Mouse (Mus musculus) MEL (cell line): ENCODE measurements around the gene Col25a1.

ENCODE experiments used
- CHD2 ChIP-seq: IDR thresholded peaks from 2 replicates; pipeline ENCODE4 v1.6.1; 2011; ENCODE audit warnings: low read length, improper control_type of control experiment
- CTCF ChIP-seq, 3 experiments: IDR thresholded peaks in 2 of 3; conservative IDR thresholded peaks in 1 of 3; 2 replicates each; pipeline ENCODE4 v1.5.1; 2011 to 2012; ENCODE audit warnings: low read length in 3 of 3, low read depth in 2 of 3, mild to moderate bottlenecking in 2 of 3, improper control_type of control experiment in 1 of 3, inconsistent platforms in 1 of 3, mixed read lengths in 1 of 3, moderate library complexity in 1 of 3; ENCODE audit not compliant: control insufficient read depth in 1 of 3, insufficient read depth in 1 of 3, poor library complexity in 1 of 3, severe bottlenecking in 1 of 3
- ELF1 ChIP-seq: IDR thresholded peaks from 2 replicates; pipeline ENCODE4 v1.6.1; 2014; ENCODE audit warnings: low read depth, mild to moderate bottlenecking, inconsistent platforms, low read length, improper control_type of control experiment, moderate library complexity
- MAX ChIP-seq: IDR thresholded peaks from 2 replicates; pipeline ENCODE4 v1.6.1; 2011; ENCODE audit warnings: low read length, improper control_type of control experiment
- MEF2A ChIP-seq: IDR thresholded peaks from 2 replicates; pipeline ENCODE4 v1.6.1; 2014; ENCODE audit warnings: low read depth, mild to moderate bottlenecking, inconsistent platforms, low read length, improper control_type of control experiment; ENCODE audit not compliant: poor library complexity, insufficient replicate concordance, severe bottlenecking; ENCODE audit errors: extremely low read depth
- NRF1 ChIP-seq: IDR thresholded peaks from 2 replicates; pipeline ENCODE4 v1.6.1; 2014; ENCODE audit warnings: low read depth, mild to moderate bottlenecking, inconsistent platforms, low read length, improper control_type of control experiment, moderate library complexity; ENCODE audit not compliant: poor library complexity, insufficient read depth, severe bottlenecking
- POLR2A ChIP-seq, 2 experiments: IDR thresholded peaks; 2 replicates each; pipeline ENCODE4 v1.6.1; 2011 to 2012; ENCODE audit warnings: low read length in 2 of 2, mild to moderate bottlenecking in 2 of 2, control low read depth in 1 of 2, improper control_type of control experiment in 1 of 2, low read depth in 1 of 2, moderate library complexity in 1 of 2; ENCODE audit not compliant: control insufficient read depth in 1 of 2, insufficient read depth in 1 of 2, poor library complexity in 1 of 2
- POLR2AphosphoS5 ChIP-seq: IDR thresholded peaks from 2 replicates; pipeline ENCODE4 v1.6.1; 2012; ENCODE audit warnings: low read depth, borderline replicate concordance, mild to moderate bottlenecking, inconsistent platforms, low read length, moderate library complexity, mixed read lengths
- RCOR1 ChIP-seq: IDR thresholded peaks from 2 replicates; pipeline ENCODE4 v1.6.1; 2012; ENCODE audit warnings: low read depth, mild to moderate bottlenecking, inconsistent platforms, low read length, improper control_type of control experiment
- SMC3 ChIP-seq: IDR thresholded peaks from 2 replicates; pipeline ENCODE4 v1.6.1; 2011; ENCODE audit warnings: low read depth, low read length, improper control_type of control experiment
- TCF12 ChIP-seq: IDR thresholded peaks from 2 replicates; pipeline ENCODE4 v1.6.1; 2014; ENCODE audit warnings: low read depth, mild to moderate bottlenecking, inconsistent platforms, low read length, improper control_type of control experiment, moderate library complexity
- USF2 ChIP-seq, 2 experiments: IDR thresholded peaks; 2 replicates each; pipeline ENCODE4 v1.6.1; 2011 to 2012; ENCODE audit warnings: improper control_type of control experiment in 2 of 2, low read length in 2 of 2, borderline replicate concordance in 1 of 2, inconsistent platforms in 1 of 2, low read depth in 1 of 2, mild to moderate bottlenecking in 1 of 2; ENCODE audit not compliant: insufficient read depth in 1 of 2
- ZC3H11A ChIP-seq: IDR thresholded peaks from 2 replicates; pipeline ENCODE4 v1.6.1; 2012; ENCODE audit warnings: low read depth, mild to moderate bottlenecking, inconsistent platforms, low read length, improper control_type of control experiment

DNA sequence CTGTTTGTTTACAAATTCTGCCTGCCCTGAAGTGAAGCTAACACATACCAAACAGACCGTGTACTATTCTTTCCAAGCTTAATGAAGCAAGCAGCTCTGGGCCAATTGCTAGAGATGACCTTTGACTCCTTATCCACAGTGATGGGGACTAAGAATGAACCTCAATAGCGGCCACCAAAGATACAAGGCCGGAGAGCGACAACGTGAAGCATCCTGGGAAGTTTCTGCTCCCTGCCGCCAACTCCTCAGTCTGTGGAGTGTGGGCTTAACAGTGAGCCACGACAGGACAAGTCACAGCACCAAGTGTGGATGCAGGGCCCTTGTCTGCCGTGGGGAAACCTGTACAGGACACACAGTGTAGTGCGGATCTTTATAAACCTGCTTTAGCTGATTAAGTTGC, 247.3 kb downstream of the Col25a1 start:
- TF ChIP-seq CTCF (IDR thresholded peaks at IDR 0.05 in 2 of 3, conservative IDR thresholded peaks at IDR 0.05 in 1 of 3; ENCODE audit: control insufficient read depth in 1 of 3, insufficient read depth in 1 of 3, low read depth in 2 of 3, low read length in 3 of 3, poor library complexity in 1 of 3, severe bottlenecking in 1 of 3) (no peak), MAX (no peak), POLR2AphosphoS5 (no peak), ZC3H11A (no peak), POLR2A (IDR thresholded peaks at IDR 0.05; ENCODE audit: control insufficient read depth in 1 of 2, insufficient read depth in 1 of 2, low read depth in 1 of 2, low read length in 2 of 2, poor library complexity in 1 of 2) (no peak), SMC3 (no peak), TCF12 (no peak), USF2 (IDR thresholded peaks at IDR 0.05; ENCODE audit: borderline replicate concordance in 1 of 2, insufficient read depth in 1 of 2, low read depth in 1 of 2, low read length in 2 of 2) (no peak), MEF2A (no peak), NRF1 (no peak), ELF1 (no peak), RCOR1 (no peak), CHD2 (no peak)
